Mouse (Mus musculus) CD8-positive naive resting alpha-beta T cell, adult 2 months (primary cell): Measurements from ENCODE around the gene Ltn1.

Source experiments
- DNase-seq, 2 experiments: peaks; one replicate each; pipeline ENCODE4 v3.0.0; 2022; ENCODE audit warnings: low read depth in 2 of 2, low spot score in 2 of 2

The Ltn1 gene

DNA sequence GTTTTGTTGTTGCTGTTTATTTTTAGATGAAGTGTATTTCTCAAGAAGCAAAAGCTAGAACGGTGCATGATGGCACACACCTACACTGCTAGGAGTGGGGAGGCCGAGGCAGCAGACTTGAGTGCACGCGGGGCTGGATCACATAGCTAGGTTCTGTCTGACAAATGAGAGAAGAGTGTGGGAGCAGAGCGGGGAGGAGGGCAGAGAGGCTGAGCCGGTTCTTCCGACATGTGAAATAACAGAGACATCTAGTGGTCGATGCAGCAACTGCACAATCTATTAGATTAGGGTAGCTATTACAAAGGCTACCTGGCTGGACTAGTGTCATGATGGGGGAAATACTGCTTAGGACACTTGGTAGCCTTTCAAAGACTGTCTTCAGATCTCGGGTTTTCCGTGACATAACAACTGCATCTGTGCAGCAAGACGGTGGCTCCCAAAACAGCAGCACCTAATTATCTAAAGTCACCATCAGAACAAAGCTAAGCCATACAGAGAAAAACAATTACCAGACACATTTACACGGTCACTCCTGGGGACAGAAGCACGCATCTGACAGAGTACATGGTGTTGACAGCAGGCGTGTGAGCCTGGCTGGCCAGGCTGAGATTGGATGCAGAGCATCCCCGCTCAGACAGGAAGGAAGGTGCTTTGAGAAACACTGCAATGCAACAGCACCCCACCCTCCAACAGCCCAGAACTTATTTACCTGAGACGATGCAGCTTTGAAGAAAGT, 38.4 kb downstream of the Ltn1 start:
- peak; percentile 18 to 32 for DNase-seq

DNA sequence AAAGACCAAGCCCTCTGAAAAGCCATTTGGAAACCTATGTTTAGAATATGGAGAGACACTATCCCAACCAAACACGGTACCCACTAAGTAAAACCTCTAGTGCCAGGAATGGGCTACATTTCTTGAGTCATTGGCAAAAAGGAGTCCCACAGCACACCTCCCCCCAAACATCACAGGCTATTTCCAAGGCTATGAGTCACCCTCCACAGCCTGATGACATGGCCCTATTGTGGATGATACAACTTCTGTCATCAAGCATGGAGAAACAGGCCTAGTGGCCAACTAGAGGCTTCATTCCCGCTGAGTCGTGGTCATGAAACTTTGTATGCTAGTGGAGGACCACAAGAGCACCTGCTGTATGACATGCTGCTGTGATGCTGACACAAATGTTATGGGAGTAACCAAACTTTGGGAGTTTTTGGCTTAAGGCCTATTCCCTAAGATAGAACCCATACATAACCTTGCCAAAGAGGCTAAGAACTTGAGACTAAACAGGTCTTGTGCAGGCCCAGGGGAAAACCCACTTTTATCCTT, 44.9 kb downstream of the Ltn1 start:
- no peak for DNase-seq

DNA sequence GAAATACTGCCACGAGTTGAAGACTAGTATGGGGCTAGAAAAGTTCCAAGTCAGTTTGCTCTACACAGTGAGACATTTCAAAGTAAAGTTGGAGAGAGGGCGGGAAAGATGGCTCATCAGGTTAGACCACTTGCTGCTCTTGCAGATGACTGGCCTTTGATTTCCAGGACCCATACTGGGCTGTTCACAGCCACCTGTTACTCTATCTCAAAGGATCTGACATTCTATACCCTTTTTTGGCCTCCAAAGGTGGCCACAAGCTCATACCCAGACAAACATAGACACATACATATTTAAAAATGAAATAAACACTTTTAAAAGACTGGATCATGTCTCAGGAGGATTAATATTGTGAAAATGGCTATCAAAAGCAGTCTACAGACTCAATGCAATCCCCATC, 48.0 kb downstream of the Ltn1 start:
- no peak for DNase-seq

DNA sequence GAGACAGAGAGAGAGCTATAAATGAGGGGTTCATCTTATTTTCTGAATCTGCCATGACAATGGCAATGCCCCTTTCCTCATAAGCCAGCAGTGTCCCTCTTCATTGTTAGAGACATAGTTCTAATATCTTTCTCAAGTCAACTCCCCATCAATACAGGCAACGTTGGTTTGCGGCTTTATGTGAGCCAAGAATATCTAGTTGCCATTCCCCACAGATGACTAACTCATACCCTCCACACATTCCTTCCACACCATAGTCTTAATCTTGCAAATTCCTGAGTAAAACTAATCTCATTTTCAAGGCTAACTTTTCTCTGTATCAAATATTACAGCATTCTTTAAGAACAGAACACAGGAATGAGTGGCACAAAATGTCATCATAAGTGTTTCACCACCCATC, 49.4 kb downstream of the Ltn1 start:
- no peak for DNase-seq

DNA sequence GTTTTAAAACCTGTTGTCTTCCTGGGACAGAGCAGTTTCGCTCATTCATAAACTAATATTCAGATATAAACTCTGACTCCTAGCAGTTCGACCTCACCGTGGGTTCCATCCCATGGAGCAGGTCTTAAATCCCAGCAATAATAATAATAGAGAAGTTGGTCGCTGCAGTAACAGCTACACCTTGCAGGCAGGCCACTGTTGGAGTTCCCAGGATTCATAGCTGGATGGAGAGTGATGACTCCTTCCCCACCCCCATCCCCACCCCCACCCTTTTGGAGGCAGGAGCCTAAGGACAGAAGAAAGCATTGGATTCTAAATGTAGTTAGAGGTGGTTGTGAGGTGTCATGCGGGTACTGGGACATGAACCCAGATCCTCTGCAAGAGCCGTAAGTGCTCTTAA, 66.0 kb downstream of the Ltn1 start:
- no peak for DNase-seq

DNA sequence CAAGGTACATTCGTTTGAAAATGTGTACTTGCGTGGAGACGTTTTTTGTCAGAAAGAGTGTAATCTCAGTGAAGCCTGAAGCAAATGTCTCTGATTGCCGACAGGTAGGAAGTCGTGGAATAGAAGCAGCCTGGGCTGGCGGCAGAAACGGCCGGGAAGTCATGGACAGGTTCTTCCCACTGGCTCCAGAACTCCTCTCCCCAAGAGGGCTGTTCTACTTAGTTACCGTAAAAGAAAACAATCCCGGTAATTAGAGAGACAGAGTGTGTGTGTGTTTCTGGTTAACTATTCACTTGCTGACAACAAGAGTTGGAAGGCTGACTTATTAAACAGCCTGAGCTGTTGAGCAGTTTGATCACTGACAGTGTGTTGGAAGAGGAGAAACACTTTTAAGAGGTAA, 66.4 kb downstream of the Ltn1 start:
- DNase-seq: no peak

DNA sequence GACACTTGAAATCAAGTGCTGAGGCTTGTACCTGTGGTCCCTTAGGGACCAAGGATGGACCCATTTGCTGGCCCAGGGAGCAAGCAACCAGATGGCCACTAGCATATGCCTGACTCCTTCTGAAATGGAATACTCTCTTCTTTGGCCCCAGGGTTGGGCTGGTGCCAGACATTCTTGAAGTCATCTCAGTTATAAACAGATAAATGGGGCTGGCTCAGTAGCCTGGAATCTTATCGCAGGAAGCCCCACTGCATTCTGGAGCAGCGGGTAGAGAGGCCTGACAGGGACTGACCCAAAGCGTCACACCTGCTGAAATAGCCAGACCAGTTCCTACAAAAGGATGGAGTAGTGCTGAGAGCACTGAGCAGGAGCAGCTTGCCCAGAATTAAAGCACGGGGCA, 68.2 kb downstream of the Ltn1 start:
- DNase-seq: no peak

DNA sequence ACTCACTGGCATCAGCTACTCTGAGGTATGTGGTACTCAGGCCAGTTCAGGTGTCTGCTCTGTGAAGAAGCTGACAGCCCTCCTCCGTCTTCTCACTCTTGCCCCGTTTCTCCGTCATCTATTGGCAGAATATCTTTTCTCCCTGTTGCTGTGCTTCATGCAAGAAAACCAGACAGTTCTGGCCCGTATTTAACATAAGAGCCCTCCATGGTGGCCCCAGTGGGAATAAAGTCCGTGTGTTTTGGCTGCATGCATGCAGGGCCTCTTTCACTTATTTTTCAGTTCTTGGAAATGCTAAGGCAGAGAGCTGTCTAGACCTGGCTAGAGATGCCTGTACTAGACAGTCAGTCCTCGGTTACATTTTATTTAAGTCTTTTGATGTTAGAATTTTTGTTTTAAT, 72.3 kb downstream of the Ltn1 start:
- DNase-seq: no peak

DNA sequence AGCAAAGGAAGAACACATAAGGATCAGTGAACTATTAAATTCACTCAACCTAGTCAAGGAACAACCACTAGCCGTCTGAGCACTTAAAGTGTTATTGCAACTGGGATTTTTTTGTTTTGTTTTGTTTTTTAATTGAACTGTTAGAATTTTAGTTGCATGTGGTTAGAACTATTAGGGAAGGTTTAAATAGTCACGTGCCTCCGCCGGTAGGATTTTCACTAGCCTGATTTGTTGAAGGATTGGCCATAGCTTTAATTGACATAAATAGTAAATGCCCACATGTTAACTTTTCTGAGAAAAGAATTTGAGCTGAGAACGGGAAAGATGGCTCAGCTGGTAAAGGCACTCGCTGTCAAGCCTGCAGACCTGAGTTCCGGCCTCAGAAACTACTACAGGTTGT, 77.7 kb downstream of the Ltn1 start:
- no peak for DNase-seq

DNA sequence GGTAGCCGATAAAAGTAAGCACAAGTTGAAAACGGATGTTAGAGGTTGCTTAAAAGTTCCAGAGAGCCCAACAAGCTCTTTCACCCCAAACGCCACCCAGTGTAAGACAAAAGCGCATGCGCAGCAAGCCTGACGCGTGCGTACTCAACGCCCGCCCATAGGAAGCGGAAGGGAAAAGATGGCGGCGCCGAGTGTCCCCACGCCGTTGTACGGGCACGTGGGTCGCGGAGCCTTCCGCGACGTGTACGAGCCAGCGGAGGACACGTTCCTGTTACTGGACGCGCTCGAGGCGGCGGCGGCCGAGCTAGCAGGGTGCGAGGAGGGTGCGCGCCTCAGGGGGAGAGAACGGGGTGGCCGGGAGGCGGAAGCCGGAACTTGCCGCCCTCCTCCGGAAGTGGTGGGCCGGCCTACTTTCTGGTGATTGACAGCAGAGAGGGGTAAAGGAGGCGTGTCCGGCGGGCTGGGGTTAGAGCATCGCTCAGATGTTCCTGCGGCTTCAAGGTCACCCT, 78.3 kb downstream of the Ltn1 start, which contains the start of gene N6amt1:
N6amt1 (plus strand) TSS at position 111 of the 509 bp plus-strand sequence.
- peak; percentile 92 to 95 for DNase-seq

DNA sequence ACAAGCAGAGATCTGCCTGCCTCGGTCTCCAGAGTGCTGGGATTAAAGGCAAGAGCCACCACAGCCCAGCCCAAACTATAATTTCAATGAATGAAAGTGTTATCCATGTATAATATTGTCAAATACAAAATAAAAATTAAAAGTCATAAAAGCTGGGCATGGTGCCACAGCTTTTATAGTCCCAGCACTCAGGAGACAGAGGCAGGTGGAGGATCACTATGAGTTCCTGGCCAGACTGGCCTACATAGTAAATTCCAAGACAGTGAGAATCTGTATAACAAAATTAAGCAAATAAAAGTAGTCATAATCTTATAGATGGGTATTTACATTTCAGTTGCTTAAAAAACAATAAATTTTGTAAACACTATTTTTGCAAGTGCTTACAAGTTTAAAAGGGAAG, 78.8 kb downstream of the Ltn1 start:
- DNase-seq: no peak

DNA sequence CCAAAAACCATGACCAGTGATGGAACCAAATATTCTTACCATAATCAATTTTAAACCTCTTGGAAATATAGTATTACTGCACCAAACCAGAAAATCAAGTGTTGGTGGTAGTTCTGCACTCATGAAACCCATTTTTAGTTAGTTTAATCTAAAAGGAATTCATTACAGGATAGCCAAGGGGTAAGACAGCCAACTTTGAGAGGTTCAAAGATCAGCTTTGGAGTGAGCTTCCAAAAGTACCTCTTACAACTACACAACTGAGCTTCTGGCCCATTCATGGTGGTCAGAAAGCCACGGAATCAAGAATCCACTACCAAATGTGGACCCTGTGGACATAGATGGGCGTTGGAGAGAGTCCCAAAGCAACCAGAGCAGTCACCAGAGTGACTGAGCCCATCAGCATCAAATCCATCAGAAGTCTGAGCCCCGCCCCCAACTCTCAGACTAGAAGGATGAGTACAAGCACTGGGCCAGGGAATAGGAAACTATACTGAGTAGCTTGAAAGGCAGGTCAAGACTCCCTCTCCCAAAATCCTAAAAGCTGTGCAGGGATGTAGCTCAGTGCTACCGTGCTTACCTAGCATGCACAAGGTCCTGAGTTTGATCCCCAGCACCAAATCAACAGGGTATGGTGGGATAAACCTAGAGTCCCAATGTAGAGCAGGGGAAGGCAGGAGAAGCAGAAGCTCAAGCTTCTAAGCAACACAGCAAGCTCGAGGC, 80.9 kb downstream of the Ltn1 start:
- no peak for DNase-seq

DNA sequence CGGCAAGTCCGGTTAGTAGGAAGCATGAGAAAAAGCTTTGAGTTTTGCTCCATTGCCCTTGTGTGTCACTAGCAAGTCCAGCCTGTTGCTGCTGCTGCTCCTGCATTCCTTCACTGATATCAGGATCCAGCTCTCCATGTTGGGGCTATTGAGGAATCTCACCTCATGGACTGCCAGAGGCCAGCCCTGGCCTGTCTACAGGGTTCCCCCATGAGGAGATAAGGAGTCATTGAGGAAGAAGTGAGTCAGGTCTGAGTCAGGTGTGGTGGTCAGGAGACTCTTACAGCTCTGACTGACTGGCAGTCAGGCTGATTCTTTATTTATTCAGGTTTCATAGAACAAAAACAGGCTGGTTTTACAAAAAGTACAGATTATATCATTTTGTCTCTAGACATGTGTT, 84.3 kb downstream of the Ltn1 start:
- DNase-seq: no peak

DNA sequence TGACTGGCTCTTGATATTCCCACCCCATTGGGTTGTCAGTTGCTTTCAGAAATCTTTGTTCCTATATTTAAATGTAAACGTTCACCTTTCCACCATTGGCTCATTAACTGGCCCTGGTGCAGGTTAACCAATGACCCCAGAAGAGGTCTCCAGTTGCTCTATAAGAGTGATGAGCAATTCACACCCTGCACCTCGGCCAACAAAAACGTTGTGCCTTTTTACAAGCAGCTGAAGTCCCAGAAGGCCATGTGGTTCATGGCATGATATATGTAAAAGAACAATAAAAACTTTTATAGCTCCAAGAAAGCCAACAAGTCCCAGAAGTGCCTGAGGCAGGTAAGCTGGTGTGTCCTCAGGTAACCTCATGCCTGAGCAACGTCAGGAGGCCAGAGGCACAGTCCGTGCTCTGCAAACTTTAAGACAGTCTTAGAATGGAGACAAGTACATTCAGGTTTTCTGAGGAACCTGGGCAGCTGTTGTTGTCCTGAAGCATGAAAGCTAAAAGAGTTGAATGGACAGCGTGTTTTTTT, 91.3 kb downstream of the Ltn1 start:
- DNase-seq: no peak

DNA sequence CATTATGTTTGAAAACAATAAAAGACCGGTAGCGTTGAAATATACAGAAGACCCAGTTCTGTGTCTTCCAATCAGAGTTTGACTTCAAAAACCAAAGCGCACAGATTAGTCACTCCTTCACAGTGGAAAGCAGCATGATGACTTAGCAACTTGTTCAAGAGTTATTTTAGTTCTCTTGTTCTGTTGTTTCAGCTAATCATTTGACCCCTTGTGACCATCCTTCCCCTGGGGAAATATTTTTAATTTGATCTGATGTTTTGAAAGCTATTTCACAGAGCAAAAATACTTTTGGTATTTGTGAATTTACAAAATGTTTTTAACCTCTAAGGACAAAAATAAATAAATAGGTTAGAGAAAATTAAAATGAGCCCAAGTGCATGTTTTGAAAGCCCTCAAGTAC, 97.7 kb downstream of the Ltn1 start:
- no peak for DNase-seq

DNA sequence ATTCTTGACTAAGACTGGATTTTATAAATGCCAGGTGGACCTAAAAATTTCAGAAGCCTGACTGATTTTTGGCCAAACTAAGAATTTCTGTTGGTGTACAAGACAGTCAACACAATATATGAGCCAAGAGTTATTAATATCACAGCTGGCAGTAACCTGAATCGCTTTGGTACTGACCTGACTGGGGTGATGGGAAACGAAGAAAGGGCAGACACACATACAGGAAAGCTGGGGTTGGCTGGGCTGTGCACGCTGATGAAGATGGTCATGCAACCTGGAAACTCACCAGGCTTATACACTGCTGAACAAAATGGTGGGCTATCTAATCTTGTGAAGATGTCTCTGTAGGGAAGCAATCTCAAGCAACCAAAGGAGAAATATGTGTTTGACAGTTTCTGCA, 102.4 kb downstream of the Ltn1 start:
- no peak for DNase-seq
